Mouse (Mus musculus) liver, postnatal 0 days (tissue): ENCODE results near the gene Ttc7. TPM values are rescaled to one million over a fixed set of nuclear protein-coding genes. Genes with fewer than 3 reads are reported as not detected.

ENCODE experiments used
- ATAC-seq: fragments of 200-750 bp; cut with Nextera tagmentation; 2 replicates; pipeline ENCODE4 v1.8.0; 2017; ENCODE audit warnings: mild to moderate bottlenecking, moderate library complexity
- DNase-seq: peaks from one replicate; pipeline ENCODE4 v3.0.0-alpha.2; 2016
- H3K27ac ChIP-seq: fragments of 300-500 bp; sonication (generic); 2 replicates; pipeline ENCODE4 v1.5.1; 2014; ENCODE audit warnings: antibody characterized with exemption, moderate library complexity, mild to moderate bottlenecking, low read depth
- H3K27me3 ChIP-seq: fragments of 300-500 bp; sonication (generic); 2 replicates; pipeline ENCODE4 v1.6.1; 2014; ENCODE audit warnings: low read length, control low read depth, mixed read lengths; ENCODE audit not compliant: insufficient read depth
- H3K36me3 ChIP-seq: fragments of 300-500 bp; sonication (generic); replicated peaks from 2 replicates; pipeline ENCODE4 v1.6.1; 2014; ENCODE audit warnings: mild to moderate bottlenecking, control low read depth, low read length, moderate library complexity, mixed read lengths; ENCODE audit not compliant: insufficient read depth
- H3K4me1 ChIP-seq: fragments of 300-500 bp; sonication (generic); 2 replicates; pipeline ENCODE4 v1.6.1; 2014; ENCODE audit warnings: antibody characterized with exemption, mild to moderate bottlenecking, control low read depth; ENCODE audit not compliant: insufficient read depth
- H3K4me2 ChIP-seq: fragments of 300-500 bp; sonication (generic); 2 replicates; pipeline ENCODE4 v1.6.1; 2014; ENCODE audit warnings: low read depth, mild to moderate bottlenecking, low read length, moderate library complexity, mixed read lengths
- H3K4me3 ChIP-seq: fragments of 300-500 bp; sonication (generic); 2 replicates; pipeline ENCODE4 v1.5.1; 2014; ENCODE audit warnings: low read depth, low read length
- H3K9ac ChIP-seq: fragments of 300-500 bp; sonication (generic); replicated peaks from 2 replicates; pipeline ENCODE4 v1.6.1; 2014; ENCODE audit warnings: mild to moderate bottlenecking, moderate library complexity
- H3K9me3 ChIP-seq: fragments of 300-500 bp; sonication (generic); 2 replicates; pipeline ENCODE4 v1.6.1; 2016; ENCODE audit warnings: mild to moderate bottlenecking, control low read depth, low read length, mixed read lengths
- CTCF ChIP-seq: sonication (generic); IDR thresholded peaks from 2 replicates; pipeline ENCODE4 v1.5.1; 2016; ENCODE audit warnings: antibody characterized with exemption, low read depth
- EP300 ChIP-seq: IDR thresholded peaks from 2 replicates; pipeline ENCODE4 v1.6.1; 2016; ENCODE audit warnings: antibody characterized with exemption, low read depth, mild to moderate bottlenecking
- WGBS: fragments of 180-500 bp; shearing (Covaris S2); extraction: QIAGEN DNeasy Blood & Tissue Kit; methylation state at CpG from one replicate; pipeline ENCODE4 v1.1.7; 2014; ENCODE audit not compliant: insufficient replicate concordance; 5-methylcytosine and 5-hydroxymethylcytosine counted together
- polyA plus RNA-seq: library from polyadenylated mRNA; unstranded; fragments of >200 nt; fragmentation: Nextera tagmentation; extraction: Ambion mirVana; gene quantifications from 2 replicates; pipeline ENCODE4 v1.2.1, GENCODE M21; 2015

Gene Ttc7
- polyA plus RNA-seq, 1 experiment from 2014 or later = 12.1 TPM

GRCm38 (mm10) chr17:87348353-87348752, 65.7 kb downstream of the Ttc7 start:
- Histone ChIP-seq H3K4me2 (no peak overlapping the region), H3K9ac (no peak overlapping the region), H3K27me3 (no peaks in the 10 kb centered on the region), H3K4me1 (peaks cover 11% of the 10 kb centered on the region; the same call in 1 of the 2 replicates), H3K4me3 (no peak overlapping the region), H3K36me3 (peaks cover 22% of the 10 kb centered on the region; the same call in 1 of the 2 replicates), H3K9me3 (no peaks in the 10 kb centered on the region), H3K27ac (no peak overlapping the region)
- WGBS = 71% methylated on average over 9 of the region's 9 CpGs
- no peak for TF ChIP-seq CTCF
- TF ChIP-seq EP300 = no peak
- DNase-seq = no peak
- ATAC-seq = no peak

DNA sequence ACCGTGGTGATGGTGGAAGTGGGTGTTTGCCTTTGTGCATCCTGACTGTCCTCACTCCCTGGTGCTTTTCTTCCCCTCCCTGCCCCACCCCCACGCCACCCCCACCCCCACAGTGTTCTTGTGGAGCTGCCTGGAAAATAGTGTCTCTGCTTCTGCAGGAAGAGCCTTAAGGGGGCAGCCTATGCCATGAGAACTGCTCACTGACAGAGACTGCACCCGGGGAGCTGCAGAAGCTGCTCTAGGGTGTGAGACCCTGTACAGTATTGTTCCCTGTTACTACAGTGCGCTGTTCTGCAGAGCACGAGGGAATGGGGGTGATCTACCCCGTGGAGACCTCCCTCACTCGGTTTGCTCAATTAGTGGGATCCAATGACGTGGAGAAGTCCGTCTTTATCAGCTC, 66.4 kb downstream of the Ttc7 start:
- 50% methylated on average over 9 of the region's 9 CpGs for WGBS
- TF ChIP-seq CTCF = peak; percentile 23; the same call in 1 of the 2 replicates
- TF ChIP-seq EP300 = no peak
- Histone ChIP-seq H3K27me3 (no peaks in the 10 kb centered on the region), H3K36me3 (peaks cover 27% of the 10 kb centered on the region; the same call in 1 of the 2 replicates), H3K4me2 (no peak overlapping the region), H3K4me3 (no peak overlapping the region), H3K9ac (no peak overlapping the region), H3K9me3 (no peaks in the 10 kb centered on the region), H3K4me1 (peaks cover 11% of the 10 kb centered on the region; the same call in 1 of the 2 replicates), H3K27ac (no peak overlapping the region)
- ATAC-seq (no peak), DNase-seq (no peak)

DNA sequence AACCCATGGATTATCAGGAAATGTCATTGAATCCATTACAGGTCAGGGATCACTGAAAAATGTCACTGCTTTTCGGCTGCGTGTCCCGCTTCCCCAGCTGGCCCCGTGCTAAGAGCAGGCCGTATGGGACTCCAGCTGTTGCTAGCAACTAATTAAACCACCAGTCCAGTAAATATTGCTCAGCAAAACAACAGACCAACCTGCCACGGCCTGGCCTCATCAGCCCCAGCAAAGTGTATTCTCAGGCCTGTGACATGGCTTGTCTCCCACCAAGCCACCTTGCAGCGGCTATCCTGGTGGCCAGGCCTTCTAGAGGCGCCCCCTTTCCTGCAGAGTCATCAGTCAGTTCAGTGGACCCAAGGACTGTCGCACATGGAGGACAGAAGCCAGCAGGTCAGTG, 66.9 kb downstream of the Ttc7 start:
- ATAC-seq = no peak
- TF ChIP-seq EP300 (no peak), CTCF (no peak)
- peaks cover 27% of the 10 kb centered on the region; the same call in 1 of the 2 replicates for H3K36me3 ChIP-seq
- no peak overlapping the region for H3K4me2 ChIP-seq
- H3K4me1 ChIP-seq = peaks cover 11% of the 10 kb centered on the region; the same call in 1 of the 2 replicates
- H3K4me3 ChIP-seq = no peak overlapping the region
- 82% methylated on average over 9 of the region's 9 CpGs for WGBS
- H3K9ac ChIP-seq = no peak overlapping the region
- H3K9me3 ChIP-seq = no peaks in the 10 kb centered on the region
- no peaks in the 10 kb centered on the region for H3K27me3 ChIP-seq
- DNase-seq = no peak
- no peak overlapping the region for H3K27ac ChIP-seq

- TF ChIP-seq EP300 (no peak), CTCF (no peak)
- 63% methylated on average over 13 of the region's 13 CpGs for WGBS
- peaks cover 27% of the 10 kb centered on the region; the same call in 1 of the 2 replicates for H3K36me3 ChIP-seq
- H3K4me1 ChIP-seq = peaks cover 11% of the 10 kb centered on the region; the same call in 1 of the 2 replicates
- H3K9me3 ChIP-seq = no peaks in the 10 kb centered on the region
- H3K9ac ChIP-seq = no peak overlapping the region
- H3K27me3 ChIP-seq = no peaks in the 10 kb centered on the region
- H3K4me2 ChIP-seq = no peak overlapping the region
- DNase-seq (no peak), ATAC-seq (no peak)
- no peak overlapping the region for H3K27ac ChIP-seq
- no peak overlapping the region for H3K4me3 ChIP-seq
These were observed 68.0 kb downstream of the Ttc7 start for GRCm38 (mm10) chr17:87350471-87351240.

DNA sequence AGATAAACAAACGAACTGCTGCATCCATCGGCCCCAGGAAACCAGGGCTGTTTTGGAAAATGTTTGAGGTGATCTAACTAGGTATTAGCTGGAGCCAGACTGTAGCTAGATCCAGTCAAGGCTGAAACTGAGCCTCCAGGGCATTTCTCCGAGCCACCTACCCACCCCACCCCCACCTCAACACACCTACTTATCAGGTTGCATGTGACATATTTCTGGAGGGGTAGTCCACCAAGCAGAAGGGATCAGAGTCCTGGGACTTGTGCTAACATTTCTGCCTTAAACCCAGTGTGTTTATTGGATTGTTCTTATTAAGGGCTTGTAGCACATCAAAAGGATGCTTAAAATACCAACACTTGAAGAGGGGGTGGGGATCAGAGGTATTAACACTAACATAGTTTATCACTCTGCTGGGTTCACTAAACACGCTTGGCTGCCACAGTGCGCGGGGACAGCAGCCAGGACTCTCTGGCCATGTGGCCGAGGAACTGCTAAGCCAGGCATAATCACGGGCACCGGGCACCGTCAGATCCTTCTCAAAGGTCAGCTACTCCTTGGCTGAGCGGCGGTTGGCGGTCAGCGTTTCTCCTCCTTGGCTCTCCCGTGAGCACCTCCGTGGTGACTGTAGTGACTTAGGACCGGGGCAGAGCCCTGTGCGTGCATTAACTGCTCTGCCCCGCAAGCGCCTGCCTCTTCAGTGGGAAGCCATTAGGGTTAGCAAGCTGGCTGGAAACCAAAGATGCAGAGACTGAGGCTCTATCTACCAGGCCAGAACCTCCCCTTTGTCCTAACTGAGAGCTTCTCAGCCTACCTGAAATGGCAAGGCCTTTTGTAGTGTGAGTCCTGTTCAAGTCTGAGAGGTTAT, 68.8 kb downstream of the Ttc7 start:
- no peak for TF ChIP-seq EP300
- TF ChIP-seq CTCF = no peak
- H3K27ac ChIP-seq = no peak overlapping the region
- no peaks in the 10 kb centered on the region for H3K27me3 ChIP-seq
- ATAC-seq (no peak), DNase-seq (no peak)
- no peaks in the 10 kb centered on the region for H3K9me3 ChIP-seq
- 56% methylated on average over 20 of the region's 20 CpGs for WGBS
- no peak overlapping the region for H3K9ac ChIP-seq
- no peak overlapping the region for H3K4me3 ChIP-seq
- H3K36me3 ChIP-seq = peaks cover 25% of the 10 kb centered on the region; the same call in 1 of the 2 replicates
- peaks cover 11% of the 10 kb centered on the region; the same call in 1 of the 2 replicates for H3K4me1 ChIP-seq
- no peak overlapping the region for H3K4me2 ChIP-seq
